In the genomic region with DNA sequence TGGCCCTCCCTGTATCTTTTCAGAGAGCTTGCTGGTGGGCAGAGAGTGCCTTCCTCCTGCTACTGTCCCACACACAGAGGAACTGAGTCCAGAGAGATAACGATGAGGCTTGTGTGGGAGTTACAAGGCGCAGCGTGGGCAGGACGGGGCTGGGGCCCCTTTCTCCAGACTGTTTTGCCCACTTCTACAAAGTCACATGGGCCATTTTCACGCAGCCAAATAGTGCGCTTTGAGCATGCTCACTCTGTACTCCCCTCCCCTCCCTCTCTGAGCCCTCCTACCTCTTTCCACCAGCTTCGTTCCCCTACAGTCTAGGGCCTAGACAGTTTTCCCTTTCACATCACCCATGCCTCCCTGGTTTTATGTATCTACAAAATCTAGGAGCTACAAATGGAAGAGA, we compare ENCODE assay signal across 12 mouse cellular contexts.
DNase-seq lines count a peak whose midpoint lies in the region; ATAC-seq and TF ChIP-seq lines count a peak whose summit lies in the region.
"Had no signal": no experiment of that assay in that cellular context is flagged by ENCODE, and none has a peak within 500 bp of the region (broad histone marks: within the 10 kb centered on the region; RNA-seq: fewer than 3 reads in every experiment).

No protein-coding gene starts in this region.

- no peak for TF ChIP-seq CTCF in cortical plate, adult 2 months (IDR thresholded peaks at IDR 0.05; ENCODE audit: extremely low read depth, insufficient read depth, low read length)
- no peak for TF ChIP-seq CTCF in kidney, adult 2 months (conservative IDR thresholded peaks at IDR 0.05; ENCODE audit: insufficient read depth, insufficient read length, low read depth, low read length)

- no peak for TF ChIP-seq POLR2A in cortical plate, adult 2 months (IDR thresholded peaks at IDR 0.05; ENCODE audit: extremely low read depth, insufficient read depth, low read length)
- TF ChIP-seq POLR2A in kidney, adult 2 months (IDR thresholded peaks at IDR 0.05; ENCODE audit: low read depth, low read length), result no peak

- WGBS in hindbrain, embryonic 14.5 days, result 83% methylated on average over 7 of the region's 7 CpGs
- 82% methylated on average over 7 of the region's 7 CpGs for WGBS in hindbrain, embryonic 12.5 days
- 70% methylated on average over 7 of the region's 7 CpGs for WGBS in kidney, adult 2 months

- no peak overlapping the region for H3K4me3 ChIP-seq in hindbrain, embryonic 14.5 days (replicated peaks; ENCODE audit: low read length)
- H3K4me3 ChIP-seq in hindbrain, embryonic 12.5 days, result no peak overlapping the region
- H3K4me3 ChIP-seq in cortical plate, adult 2 months (ENCODE audit: insufficient read depth, low read length), result peak overlapping the region; percentile 1; the same call in 1 of the 2 replicates
- no peak overlapping the region for H3K4me3 ChIP-seq in kidney, adult 2 months (ENCODE audit: insufficient read depth, low read depth, low read length)
- H3K4me3 ChIP-seq: embryonic facial prominence, embryonic 15.5 days; forebrain, embryonic 15.5 days; gastrocnemius, adult 2 months; hindbrain, embryonic 15.5 days had no signal

- H3K4me2 ChIP-seq in hindbrain, embryonic 14.5 days (replicated peaks), result no peak overlapping the region
- no peak overlapping the region for H3K4me2 ChIP-seq in hindbrain, embryonic 12.5 days (replicated peaks)
- H3K4me2 ChIP-seq: forebrain, embryonic 15.5 days; hindbrain, embryonic 15.5 days had no signal

- 0 out of 2 replicates have a peak, but pooled peaks have one; percentile 2 for ATAC-seq in hindbrain, embryonic 14.5 days (ENCODE audit: low FRiP score)
- no peak for ATAC-seq in hindbrain, embryonic 12.5 days (ENCODE audit: low FRiP score)
- ATAC-seq: forebrain, embryonic 15.5 days; intestine, postnatal 0 days had no signal

- no peak overlapping the region for H3K9ac ChIP-seq in hindbrain, embryonic 14.5 days
- no peak overlapping the region for H3K9ac ChIP-seq in hindbrain, embryonic 12.5 days
- H3K9ac ChIP-seq: embryonic facial prominence, embryonic 15.5 days; forebrain, embryonic 15.5 days; hindbrain, embryonic 15.5 days had no signal

- H3K4me1 ChIP-seq in hindbrain, embryonic 14.5 days (replicated peaks; ENCODE audit: control insufficient read depth, insufficient read depth, low read length), result peaks cover 24% of the 10 kb centered on the region; the same call in 1 of the 2 replicates
- H3K4me1 ChIP-seq in hindbrain, embryonic 12.5 days, result peaks cover 46% of the 10 kb centered on the region
- peaks cover 18% of the 10 kb centered on the region for H3K4me1 ChIP-seq in cortical plate, adult 2 months (ENCODE audit: control insufficient read depth, insufficient read depth, low read length)
- H3K4me1 ChIP-seq in kidney, adult 2 months (ENCODE audit: control insufficient read depth, insufficient read depth, low read length), result peaks cover 51% of the 10 kb centered on the region

- no peak for DNase-seq in hindbrain, embryonic 14.5 days (ENCODE audit: low spot score)
- peak; percentile 70 for DNase-seq in right cerebral cortex, adult 18-20 months
- DNase-seq in right cerebral cortex, postnatal 10 days (ENCODE audit: low spot score in 2 of 2), result no peak
- no peak for DNase-seq in thymus, postnatal 0 days (ENCODE audit: low spot score)
- DNase-seq in kidney, adult 2 months, result no peak

- no peak overlapping the region for H3K27ac ChIP-seq in hindbrain, embryonic 14.5 days
- no peak overlapping the region for H3K27ac ChIP-seq in hindbrain, embryonic 12.5 days
- peak overlapping the region; percentile 24; the same call in 1 of the 2 replicates for H3K27ac ChIP-seq in cortical plate, adult 2 months (ENCODE audit: insufficient read depth, low read length)
- H3K27ac ChIP-seq in kidney, adult 2 months (ENCODE audit: insufficient read depth, low read depth, low read length), result no peak overlapping the region

- no peaks in the 10 kb centered on the region for H3K27me3 ChIP-seq in hindbrain, embryonic 14.5 days (ENCODE audit: control insufficient read depth, insufficient read depth, low read length)
- no peaks in the 10 kb centered on the region for H3K27me3 ChIP-seq in hindbrain, embryonic 12.5 days
- no peaks in the 10 kb centered on the region for H3K27me3 ChIP-seq in kidney, adult 2 months (replicated peaks; ENCODE audit: control insufficient read depth, insufficient read depth, low read length)
- H3K27me3 ChIP-seq: embryonic facial prominence, embryonic 15.5 days; forebrain, embryonic 15.5 days; hindbrain, embryonic 15.5 days had no signal

- no peaks in the 10 kb centered on the region for H3K9me3 ChIP-seq in hindbrain, embryonic 14.5 days (ENCODE audit: control insufficient read depth, low read length)
- H3K9me3 ChIP-seq in hindbrain, embryonic 12.5 days (replicated peaks), result no peaks in the 10 kb centered on the region
- H3K9me3 ChIP-seq: embryonic facial prominence, embryonic 15.5 days; forebrain, embryonic 15.5 days; hindbrain, embryonic 15.5 days had no signal

- no peaks in the 10 kb centered on the region for H3K36me3 ChIP-seq in hindbrain, embryonic 14.5 days (replicated peaks; ENCODE audit: control insufficient read depth, insufficient read depth)
- H3K36me3 ChIP-seq in hindbrain, embryonic 12.5 days, result no peaks in the 10 kb centered on the region
- H3K36me3 ChIP-seq in kidney, adult 2 months (ENCODE audit: control insufficient read depth, insufficient read depth, low read length), result no peaks in the 10 kb centered on the region
- H3K36me3 ChIP-seq: embryonic facial prominence, embryonic 15.5 days; forebrain, embryonic 15.5 days; hindbrain, embryonic 15.5 days had no signal
